Mouse (Mus musculus) heart, embryonic 12.5 days (tissue): Measurements from ENCODE around the gene Htr2a. TPM values are rescaled to one million over a fixed set of nuclear protein-coding genes. Genes with fewer than 3 reads are reported as not detected.

Experiments used
- ATAC-seq: fragments of 200-750 bp; cut with Nextera tagmentation; 2 replicates; pipeline ENCODE4 v1.8.0; 2017; ENCODE audit warnings: moderate TSS enrichment, moderate library complexity; ENCODE audit not compliant: insufficient number of reproducible peaks, low FRiP score
- H3K27ac ChIP-seq: fragments of 300-500 bp; sonication (generic); 2 replicates; pipeline ENCODE4 v1.5.1; 2016; ENCODE audit warnings: mild to moderate bottlenecking, moderate library complexity; ENCODE audit not compliant: poor library complexity, severe bottlenecking
- H3K27me3 ChIP-seq: fragments of 300-500 bp; sonication (generic); replicated peaks from 2 replicates; pipeline ENCODE4 v1.6.1; 2016; ENCODE audit warnings: mild to moderate bottlenecking, moderate library complexity
- H3K36me3 ChIP-seq: fragments of 300-500 bp; sonication (generic); 2 replicates; pipeline ENCODE4 v1.6.1; 2016; ENCODE audit warnings: mild to moderate bottlenecking, moderate library complexity
- H3K4me1 ChIP-seq: fragments of 300-500 bp; sonication (generic); replicated peaks from 2 replicates; pipeline ENCODE4 v1.6.1; 2016; ENCODE audit warnings: mild to moderate bottlenecking
- H3K4me2 ChIP-seq: fragments of 300-500 bp; sonication (generic); 2 replicates; pipeline ENCODE4 v1.6.1; 2016; ENCODE audit warnings: mild to moderate bottlenecking, moderate library complexity
- H3K4me3 ChIP-seq: fragments of 300-500 bp; sonication (generic); 2 replicates; pipeline ENCODE4 v1.5.1; 2016; ENCODE audit warnings: mild to moderate bottlenecking
- H3K9ac ChIP-seq: fragments of 300-500 bp; sonication (generic); 2 replicates; pipeline ENCODE4 v1.6.1; 2016; ENCODE audit warnings: mild to moderate bottlenecking, moderate library complexity
- H3K9me3 ChIP-seq: fragments of 300-500 bp; sonication (generic); replicated peaks from 2 replicates; pipeline ENCODE4 v1.6.1; 2016; ENCODE audit warnings: mild to moderate bottlenecking, moderate library complexity
- WGBS: fragments of 180-500 bp; shearing (Covaris S2); methylation state at CpG from one replicate; pipeline ENCODE4 v1.1.7; 2016; 5-methylcytosine and 5-hydroxymethylcytosine counted together
- polyA plus RNA-seq: library from polyadenylated mRNA; unstranded; fragments of >200 nt; fragmentation: Nextera tagmentation; extraction: Ambion mirVana; gene quantifications from 2 replicates; pipeline ENCODE4 v1.2.1, GENCODE M21; 2016

Htr2a gene
- polyA plus RNA-seq, 1 experiment from 2014 or later, result 1.4 TPM

- Histone ChIP-seq H3K27me3 (peaks cover 3% of the 10 kb centered on the region; the same call in 1 of the 2 replicates), H3K4me1 (peaks cover 40% of the 10 kb centered on the region), H3K4me3 (no peak overlapping the region), H3K9me3 (no peaks in the 10 kb centered on the region), H3K9ac (no peak overlapping the region), H3K27ac (no peak overlapping the region), H3K36me3 (no peaks in the 10 kb centered on the region), H3K4me2 (no peak overlapping the region)
- 84% methylated on average over 6 of the region's 6 CpGs for WGBS
- no peak for ATAC-seq
Measured at GRCm38 (mm10) chr14:74650001-74650400, 9.4 kb downstream of the Htr2a start.

- H3K9ac ChIP-seq, result no peak overlapping the region
- WGBS, result 56% methylated on average over 4 of the region's 4 CpGs
- H3K27me3 ChIP-seq, result no peaks in the 10 kb centered on the region
- H3K27ac ChIP-seq, result no peak overlapping the region
- H3K4me2 ChIP-seq, result no peak overlapping the region
- no peaks in the 10 kb centered on the region for H3K36me3 ChIP-seq
- ATAC-seq, result no peak
- no peak overlapping the region for H3K4me3 ChIP-seq
- H3K9me3 ChIP-seq, result no peaks in the 10 kb centered on the region
- H3K4me1 ChIP-seq, result peaks cover 33% of the 10 kb centered on the region
Measured at GRCm38 (mm10) chr14:74651678-74652077, 11.0 kb downstream of the Htr2a start.

GRCm38 (mm10) chr14:74657227-74657626 lies 16.6 kb downstream of the Htr2a start:
- H3K9ac ChIP-seq, result no peak overlapping the region
- H3K4me2 ChIP-seq, result no peak overlapping the region
- H3K27me3 ChIP-seq, result no peaks in the 10 kb centered on the region
- peak overlapping the region; percentile 68 for H3K27ac ChIP-seq
- WGBS, result 27% methylated on average over 7 of the region's 7 CpGs
- H3K4me3 ChIP-seq, result no peak overlapping the region
- no peaks in the 10 kb centered on the region for H3K9me3 ChIP-seq
- H3K4me1 ChIP-seq, result peaks cover 37% of the 10 kb centered on the region
- no peaks in the 10 kb centered on the region for H3K36me3 ChIP-seq
- no peak for ATAC-seq

- Histone ChIP-seq H3K27ac (peak overlapping the region; percentile 4; the same call in 1 of the 2 replicates), H3K9ac (no peak overlapping the region)
- 74% methylated on average over 8 of the region's 8 CpGs for WGBS
Measured at GRCm38 (mm10) chr14:74659411-74659841, 18.8 kb downstream of the Htr2a start.

GRCm38 (mm10) chr14:74672137-74673019 lies 31.7 kb downstream of the Htr2a start:
- Histone ChIP-seq H3K36me3 (no peaks in the 10 kb centered on the region), H3K27ac (no peak overlapping the region), H3K4me3 (no peak overlapping the region), H3K9ac (no peak overlapping the region), H3K4me1 (peaks cover 18% of the 10 kb centered on the region), H3K4me2 (no peak overlapping the region), H3K27me3 (no peaks in the 10 kb centered on the region), H3K9me3 (no peaks in the 10 kb centered on the region)
- ATAC-seq, result no peak
- 54% methylated on average over 10 of the region's 10 CpGs for WGBS

More at GRCm38 (mm10) chr14:74659411-74659841, 18.8 kb downstream of the Htr2a start:
- Histone ChIP-seq H3K9me3 (no peaks in the 10 kb centered on the region), H3K4me2 (no peak overlapping the region), H3K4me1 (peaks cover 27% of the 10 kb centered on the region), H3K36me3 (no peaks in the 10 kb centered on the region), H3K27me3 (no peaks in the 10 kb centered on the region), H3K4me3 (no peak overlapping the region)
- no peak for ATAC-seq

GRCm38 (mm10) chr14:74673020-74673350 lies 32.3 kb downstream of the Htr2a start:
- ATAC-seq, result no peak
- H3K36me3 ChIP-seq, result no peaks in the 10 kb centered on the region
- H3K4me1 ChIP-seq, result peaks cover 24% of the 10 kb centered on the region
- H3K4me2 ChIP-seq, result no peak overlapping the region
- 62% methylated on average over 3 of the region's 3 CpGs for WGBS
- no peaks in the 10 kb centered on the region for H3K27me3 ChIP-seq
- no peaks in the 10 kb centered on the region for H3K9me3 ChIP-seq
- H3K27ac ChIP-seq, result no peak overlapping the region
- H3K4me3 ChIP-seq, result no peak overlapping the region
- H3K9ac ChIP-seq, result no peak overlapping the region

- Histone ChIP-seq H3K36me3 (no peaks in the 10 kb centered on the region), H3K4me2 (no peak overlapping the region), H3K4me1 (peaks cover 26% of the 10 kb centered on the region), H3K27me3 (no peaks in the 10 kb centered on the region), H3K27ac (no peak overlapping the region), H3K9ac (no peak overlapping the region), H3K9me3 (no peaks in the 10 kb centered on the region), H3K4me3 (no peak overlapping the region)
- 37% methylated on average over 3 of the region's 3 CpGs for WGBS
- 0 out of 2 replicates have a peak, but pooled peaks have one; percentile 22 for ATAC-seq
Measured at GRCm38 (mm10) chr14:74673584-74673983, 32.9 kb downstream of the Htr2a start.

GRCm38 (mm10) chr14:74679841-74680240 lies 39.2 kb downstream of the Htr2a start:
- 87% methylated on average over 5 of the region's 5 CpGs for WGBS
- H3K27ac ChIP-seq, result no peak overlapping the region
- ATAC-seq, result no peak
- H3K4me1 ChIP-seq, result peaks cover 11% of the 10 kb centered on the region
- no peaks in the 10 kb centered on the region for H3K9me3 ChIP-seq
- no peak overlapping the region for H3K4me3 ChIP-seq
- no peaks in the 10 kb centered on the region for H3K27me3 ChIP-seq
- no peaks in the 10 kb centered on the region for H3K36me3 ChIP-seq
- H3K4me2 ChIP-seq, result no peak overlapping the region
- H3K9ac ChIP-seq, result no peak overlapping the region

GRCm38 (mm10) chr14:74684298-74684978 lies 43.8 kb downstream of the Htr2a start:
- Histone ChIP-seq H3K36me3 (no peaks in the 10 kb centered on the region), H3K4me2 (no peak overlapping the region), H3K27ac (no peak overlapping the region), H3K4me1 (no peaks in the 10 kb centered on the region), H3K9ac (no peak overlapping the region), H3K27me3 (0 out of 2 replicates have a peak, but pooled peaks cover 5% of the 10 kb centered on the region), H3K4me3 (no peak overlapping the region), H3K9me3 (no peaks in the 10 kb centered on the region)
- 72% methylated on average over 5 of the region's 5 CpGs for WGBS
- no peak for ATAC-seq

- no peak for ATAC-seq
- H3K4me2 ChIP-seq, result no peak overlapping the region
- H3K9me3 ChIP-seq, result no peaks in the 10 kb centered on the region
- H3K27me3 ChIP-seq, result peaks cover 24% of the 10 kb centered on the region
- no peaks in the 10 kb centered on the region for H3K4me1 ChIP-seq
- H3K4me3 ChIP-seq, result no peak overlapping the region
- no peaks in the 10 kb centered on the region for H3K36me3 ChIP-seq
- H3K27ac ChIP-seq, result no peak overlapping the region
- H3K9ac ChIP-seq, result no peak overlapping the region
- WGBS, result 80% methylated on average over 2 of the region's 2 CpGs
Measured at GRCm38 (mm10) chr14:74691963-74692362, 51.3 kb downstream of the Htr2a start.

- Histone ChIP-seq H3K9me3 (no peaks in the 10 kb centered on the region), H3K4me3 (no peak overlapping the region), H3K36me3 (no peaks in the 10 kb centered on the region), H3K4me1 (no peaks in the 10 kb centered on the region), H3K27me3 (peaks cover 20% of the 10 kb centered on the region), H3K27ac (no peak overlapping the region), H3K9ac (no peak overlapping the region), H3K4me2 (no peak overlapping the region)
- no peak for ATAC-seq
- 74% methylated on average over 4 of the region's 4 CpGs for WGBS
Measured at GRCm38 (mm10) chr14:74696766-74697165, 56.1 kb downstream of the Htr2a start.
